Mouse (Mus musculus): Measurements from ENCODE around the gene Gm2075. TPM values are rescaled to one million over a fixed set of nuclear protein-coding genes. Genes with fewer than 3 reads are reported as not detected.
"Not testable (repeated sequence)": the region's sequence is repeated elsewhere in the genome, so short reads cannot be mapped to it uniquely, and the experiment has no call there.

Gm2075 gene
- not detected in 2 replicates for polyA plus RNA-seq (2012; rRNA removed)

GRCm38 (mm10) chr12:88011548-88011947, at the start of gene Gm2075:
Gene Gm2075, plus strand, starts transcription at chr12:88011848.
- not testable (repeated sequence) for H3K4me1 ChIP-seq (ENCODE audit: control insufficient read depth, insufficient read depth, insufficient read length, low read length); H3K36me3 ChIP-seq (ENCODE audit: control insufficient read depth, insufficient read depth, low read length); H3K27ac ChIP-seq (ENCODE audit: insufficient read depth, low read depth, low read length); H3K4me3 ChIP-seq (ENCODE audit: low read depth, low read length); H3K27me3 ChIP-seq (ENCODE audit: control insufficient read depth, insufficient read depth, low read length)
- 75% methylated on average over 1 of the region's 1 CpGs for WGBS

- H3K36me3 ChIP-seq (ENCODE audit: control insufficient read depth, insufficient read depth, low read length); H3K27ac ChIP-seq (ENCODE audit: insufficient read depth, low read depth, low read length); H3K4me1 ChIP-seq (ENCODE audit: control insufficient read depth, insufficient read depth, insufficient read length, low read length); H3K27me3 ChIP-seq (ENCODE audit: control insufficient read depth, insufficient read depth, low read length); H3K4me3 ChIP-seq (ENCODE audit: low read depth, low read length): not testable (repeated sequence)
Measured at GRCm38 (mm10) chr12:87984000-87984399, 27.6 kb upstream of the Gm2075 start.

- H3K27ac ChIP-seq (ENCODE audit: insufficient read depth, low read depth, low read length); H3K27me3 ChIP-seq (ENCODE audit: control insufficient read depth, insufficient read depth, low read length); H3K4me3 ChIP-seq (ENCODE audit: low read depth, low read length); H3K4me1 ChIP-seq (ENCODE audit: control insufficient read depth, insufficient read depth, insufficient read length, low read length); H3K36me3 ChIP-seq (ENCODE audit: control insufficient read depth, insufficient read depth, low read length): not testable (repeated sequence)
- 50% methylated on average over 3 of the region's 3 CpGs for WGBS
Measured at GRCm38 (mm10) chr12:88004118-88004517, 7.5 kb upstream of the Gm2075 start.

- not testable (repeated sequence) for H3K36me3 ChIP-seq (ENCODE audit: control insufficient read depth, insufficient read depth, low read length); H3K4me1 ChIP-seq (ENCODE audit: control insufficient read depth, insufficient read depth, insufficient read length, low read length); H3K4me3 ChIP-seq (ENCODE audit: low read depth, low read length); H3K27ac ChIP-seq (ENCODE audit: insufficient read depth, low read depth, low read length); H3K27me3 ChIP-seq (ENCODE audit: control insufficient read depth, insufficient read depth, low read length)
- WGBS = 67% methylated on average over 2 of the region's 2 CpGs
Measured at GRCm38 (mm10) chr12:88018671-88019070, 7.0 kb downstream of the Gm2075 start, which contains the start of gene Gm6803. Gene Gm6803, minus strand, starts transcription at chr12:88018771.

GRCm38 (mm10) chr12:88026704-88027103, 15.1 kb downstream of the Gm2075 start, which contains the start of gene Gm2056:
Gene Gm2056, plus strand, starts transcription at chr12:88027004.
- not testable (repeated sequence) for H3K4me1 ChIP-seq (ENCODE audit: control insufficient read depth, insufficient read depth, insufficient read length, low read length); H3K36me3 ChIP-seq (ENCODE audit: control insufficient read depth, insufficient read depth, low read length); H3K27ac ChIP-seq (ENCODE audit: insufficient read depth, low read depth, low read length); H3K4me3 ChIP-seq (ENCODE audit: low read depth, low read length); H3K27me3 ChIP-seq (ENCODE audit: control insufficient read depth, insufficient read depth, low read length)
- WGBS = 96% methylated on average over 1 of the region's 1 CpGs

GRCm38 (mm10) chr12:88032250-88032649, 20.6 kb downstream of the Gm2075 start:
- 91% methylated on average over 5 of the region's 5 CpGs for WGBS
- not testable (repeated sequence) for H3K36me3 ChIP-seq (ENCODE audit: control insufficient read depth, insufficient read depth, low read length); H3K4me1 ChIP-seq (ENCODE audit: control insufficient read depth, insufficient read depth, insufficient read length, low read length); H3K4me3 ChIP-seq (ENCODE audit: low read depth, low read length); H3K27me3 ChIP-seq (ENCODE audit: control insufficient read depth, insufficient read depth, low read length); H3K27ac ChIP-seq (ENCODE audit: insufficient read depth, low read depth, low read length)

GRCm38 (mm10) chr12:88039062-88039461, 27.4 kb downstream of the Gm2075 start:
- not testable (repeated sequence) for H3K27me3 ChIP-seq (ENCODE audit: control insufficient read depth, insufficient read depth, low read length); H3K27ac ChIP-seq (ENCODE audit: insufficient read depth, low read depth, low read length); H3K4me3 ChIP-seq (ENCODE audit: low read depth, low read length); H3K4me1 ChIP-seq (ENCODE audit: control insufficient read depth, insufficient read depth, insufficient read length, low read length); H3K36me3 ChIP-seq (ENCODE audit: control insufficient read depth, insufficient read depth, low read length)

GRCm38 (mm10) chr12:88039703-88040102, 28.1 kb downstream of the Gm2075 start:
- not testable (repeated sequence) for H3K36me3 ChIP-seq (ENCODE audit: control insufficient read depth, insufficient read depth, low read length); H3K4me3 ChIP-seq (ENCODE audit: low read depth, low read length); H3K4me1 ChIP-seq (ENCODE audit: control insufficient read depth, insufficient read depth, insufficient read length, low read length); H3K27me3 ChIP-seq (ENCODE audit: control insufficient read depth, insufficient read depth, low read length); H3K27ac ChIP-seq (ENCODE audit: insufficient read depth, low read depth, low read length)
- 90% methylated on average over 1 of the region's 1 CpGs for WGBS

- not testable (repeated sequence) for H3K4me3 ChIP-seq (ENCODE audit: low read depth, low read length); H3K27me3 ChIP-seq (ENCODE audit: control insufficient read depth, insufficient read depth, low read length); H3K4me1 ChIP-seq (ENCODE audit: control insufficient read depth, insufficient read depth, insufficient read length, low read length); H3K27ac ChIP-seq (ENCODE audit: insufficient read depth, low read depth, low read length); H3K36me3 ChIP-seq (ENCODE audit: control insufficient read depth, insufficient read depth, low read length)
- 55% methylated on average over 1 of the region's 1 CpGs for WGBS
Measured at GRCm38 (mm10) chr12:88045226-88045625, 33.6 kb downstream of the Gm2075 start.

Other genes with a start within 250 kb of the Gm2075 start
- gene Gm21319, start 236.1 kb upstream of the Gm2075 start, polyA plus RNA-seq (2012; rRNA removed) = not detected in 2 replicates
- gene Gm21936, start 216.3 kb upstream of the Gm2075 start, polyA plus RNA-seq (2012; rRNA removed) = not detected in 2 replicates
- gene BB287469, start 195.3 kb upstream of the Gm2075 start, polyA plus RNA-seq (2012; rRNA removed) = not detected in 2 replicates
- gene Gm2001, start 169.5 kb upstream of the Gm2075 start, polyA plus RNA-seq (2012; rRNA removed) = not detected in 2 replicates
- not detected in 2 replicates for gene Gm2016, start 137.8 kb upstream of the Gm2075 start, polyA plus RNA-seq (2012; rRNA removed)
- not detected in 2 replicates for gene Gm2022, start 116.5 kb upstream of the Gm2075 start, polyA plus RNA-seq (2012; rRNA removed)
- not detected in 2 replicates for gene Gm2035, start 92.0 kb upstream of the Gm2075 start, polyA plus RNA-seq (2012; rRNA removed)
- gene Gm2042, start 57.8 kb upstream of the Gm2075 start, polyA plus RNA-seq (2012; rRNA removed) = not detected in 2 replicates
- gene Gm6803, start 6.9 kb downstream of the Gm2075 start, polyA plus RNA-seq (2012; rRNA removed) = not detected in 2 replicates
- not detected in 2 replicates for gene Gm2056, start 15.2 kb downstream of the Gm2075 start, polyA plus RNA-seq (2012; rRNA removed)
- not detected in 2 replicates for gene Gm16368, start 71.8 kb downstream of the Gm2075 start, polyA plus RNA-seq (2012; rRNA removed)
- gene Gm10436, start 170.3 kb downstream of the Gm2075 start, polyA plus RNA-seq (2012; rRNA removed) = not detected in 2 replicates
- gene Gm8332, start 238.3 kb downstream of the Gm2075 start, polyA plus RNA-seq (2012; rRNA removed) = not detected in 2 replicates